Mouse (Mus musculus): ENCODE data around the gene Lrrc49. TPM values are rescaled to one million over a fixed set of nuclear protein-coding genes. Genes with fewer than 3 reads are reported as not detected.

Gene Lrrc49
- polyA plus RNA-seq, 1 experiment = 1.1 TPM

DNA sequence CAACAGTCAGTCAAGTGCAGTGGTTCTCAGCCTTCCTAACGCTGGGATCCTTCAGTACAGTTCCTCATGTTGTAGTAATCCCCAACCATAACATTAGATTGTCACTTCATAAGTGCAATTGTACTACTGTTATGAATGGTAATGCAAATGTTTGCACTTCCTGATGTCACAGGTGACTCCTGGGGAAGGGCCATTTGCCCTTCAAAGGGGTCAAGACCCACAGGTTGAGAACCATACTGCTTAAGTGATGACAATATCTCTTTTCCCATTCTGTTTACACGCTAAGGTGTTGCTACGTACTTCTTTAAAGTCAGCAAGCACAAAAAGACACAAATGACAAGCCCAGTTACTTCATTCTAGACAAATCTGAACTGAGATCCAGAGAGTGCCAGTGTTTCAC lies 22.4 kb downstream of the Lrrc49 start:
- Histone ChIP-seq H3K4me3 (ENCODE audit: control insufficient read depth, insufficient read depth, low read length) (no peak overlapping the region), H3K27me3 (ENCODE audit: control insufficient read depth, insufficient read depth, low read length) (no peaks in the 10 kb centered on the region), H3K4me1 (replicated peaks; ENCODE audit: control insufficient read depth, insufficient read depth, low read length) (no peaks in the 10 kb centered on the region), H3K36me3 (ENCODE audit: control insufficient read depth, insufficient read depth, low read length) (no peaks in the 10 kb centered on the region), H3K27ac (ENCODE audit: control insufficient read depth, insufficient read depth, low read length) (no peak overlapping the region)
- WGBS = 96% methylated on average over 3 of the region's 3 CpGs
- TF ChIP-seq CTCF (IDR thresholded peaks at IDR 0.05; ENCODE audit: borderline replicate concordance, control insufficient read depth, extremely low read depth, insufficient read depth, low read length, poor library complexity) (no peak), POLR2A (IDR thresholded peaks at IDR 0.05; ENCODE audit: control insufficient read depth, extremely low read depth, insufficient read depth, low read length, poor library complexity) (no peak)
- DNase-seq = no peak

DNA sequence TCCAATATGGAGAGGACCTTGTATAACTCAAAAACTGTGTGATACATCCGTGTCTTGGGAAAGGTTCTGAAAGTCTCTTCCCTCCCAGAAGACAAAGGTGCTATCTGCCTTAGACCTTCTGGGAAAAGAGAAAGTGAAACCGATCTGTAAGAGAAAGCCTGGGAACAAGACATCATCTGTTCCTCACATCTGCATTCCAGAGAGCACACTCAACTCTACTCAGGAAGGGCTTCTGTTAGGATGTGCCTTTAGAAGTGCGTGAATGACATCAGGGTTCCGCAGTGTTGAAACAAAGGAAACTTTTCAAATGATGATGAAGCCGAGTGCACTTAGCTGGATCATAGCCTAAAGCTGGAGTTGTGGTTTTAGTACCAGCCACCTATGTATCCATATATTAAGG lies 23.1 kb downstream of the Lrrc49 start:
- 92% methylated on average over 5 of the region's 5 CpGs for WGBS
- H3K36me3 ChIP-seq (ENCODE audit: control insufficient read depth, insufficient read depth, low read length) = no peaks in the 10 kb centered on the region
- no peak for TF ChIP-seq CTCF (IDR thresholded peaks at IDR 0.05; ENCODE audit: borderline replicate concordance, control insufficient read depth, extremely low read depth, insufficient read depth, low read length, poor library complexity)
- TF ChIP-seq POLR2A (IDR thresholded peaks at IDR 0.05; ENCODE audit: control insufficient read depth, extremely low read depth, insufficient read depth, low read length, poor library complexity) = no peak
- no peak overlapping the region for H3K4me3 ChIP-seq (ENCODE audit: control insufficient read depth, insufficient read depth, low read length)
- no peak overlapping the region for H3K27ac ChIP-seq (ENCODE audit: control insufficient read depth, insufficient read depth, low read length)
- no peaks in the 10 kb centered on the region for H3K4me1 ChIP-seq (replicated peaks; ENCODE audit: control insufficient read depth, insufficient read depth, low read length)
- DNase-seq = no peak
- H3K27me3 ChIP-seq (ENCODE audit: control insufficient read depth, insufficient read depth, low read length) = no peaks in the 10 kb centered on the region

DNA sequence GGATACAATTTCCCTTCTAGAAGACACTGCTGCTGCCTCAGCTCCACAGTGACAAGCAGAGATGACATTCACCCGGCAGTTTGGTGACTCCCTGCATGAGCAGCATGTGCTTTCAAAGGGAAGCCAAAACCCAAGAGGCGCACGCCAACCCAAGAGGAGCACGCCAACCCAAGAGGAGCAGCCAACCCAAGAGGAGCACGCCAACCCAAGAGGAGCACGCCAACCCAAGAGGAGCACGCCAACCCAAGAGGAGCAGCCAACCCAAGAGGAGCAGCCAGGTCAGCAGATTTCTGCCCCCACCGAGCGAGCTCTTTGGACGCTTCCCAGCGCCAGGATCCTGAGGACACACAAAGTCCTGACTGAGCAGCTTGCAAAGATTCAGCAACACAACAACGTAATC lies 23.6 kb downstream of the Lrrc49 start:
- WGBS = 97% methylated on average over 12 of the region's 12 CpGs
- H3K4me3 ChIP-seq (ENCODE audit: control insufficient read depth, insufficient read depth, low read length) = no peak overlapping the region
- DNase-seq = no peak

DNA sequence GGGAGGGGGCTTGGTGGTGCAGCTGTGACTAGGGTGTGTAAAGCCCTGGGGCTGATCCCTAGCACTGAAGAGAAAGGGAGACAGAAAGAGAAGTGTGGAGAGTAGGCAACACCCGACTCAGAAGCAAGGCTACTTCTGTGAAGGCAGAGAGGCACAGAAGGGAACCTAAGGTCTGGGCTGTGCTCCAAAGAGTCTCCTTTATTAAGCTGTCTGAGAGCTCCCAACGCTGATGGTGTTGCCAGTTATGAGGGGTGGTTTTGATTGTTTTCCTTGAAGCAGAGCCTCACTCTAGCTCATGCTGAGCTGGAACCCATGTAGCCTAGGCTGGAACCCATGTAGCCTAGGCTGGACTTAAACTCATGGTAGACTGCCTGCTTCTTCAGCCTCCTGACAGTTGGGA lies 25.0 kb downstream of the Lrrc49 start:
- H3K36me3 ChIP-seq (ENCODE audit: control insufficient read depth, insufficient read depth, low read length) = no peaks in the 10 kb centered on the region
- TF ChIP-seq POLR2A (IDR thresholded peaks at IDR 0.05; ENCODE audit: control insufficient read depth, extremely low read depth, insufficient read depth, low read length, poor library complexity) (no peak), CTCF (IDR thresholded peaks at IDR 0.05; ENCODE audit: borderline replicate concordance, control insufficient read depth, extremely low read depth, insufficient read depth, low read length, poor library complexity) (no peak)
- no peaks in the 10 kb centered on the region for H3K4me1 ChIP-seq (replicated peaks; ENCODE audit: control insufficient read depth, insufficient read depth, low read length)
- no peak overlapping the region for H3K4me3 ChIP-seq (ENCODE audit: control insufficient read depth, insufficient read depth, low read length)
- no peaks in the 10 kb centered on the region for H3K27me3 ChIP-seq (ENCODE audit: control insufficient read depth, insufficient read depth, low read length)
- H3K27ac ChIP-seq (ENCODE audit: control insufficient read depth, insufficient read depth, low read length) = no peak overlapping the region
- 79% methylated on average over 2 of the region's 2 CpGs for WGBS
- DNase-seq = no peak

More for the DNA sequence above, 23.6 kb downstream of the Lrrc49 start:
- no peaks in the 10 kb centered on the region for H3K36me3 ChIP-seq (ENCODE audit: control insufficient read depth, insufficient read depth, low read length)
- H3K27ac ChIP-seq (ENCODE audit: control insufficient read depth, insufficient read depth, low read length) = no peak overlapping the region
- H3K27me3 ChIP-seq (ENCODE audit: control insufficient read depth, insufficient read depth, low read length) = no peaks in the 10 kb centered on the region
- no peak for TF ChIP-seq POLR2A (IDR thresholded peaks at IDR 0.05; ENCODE audit: control insufficient read depth, extremely low read depth, insufficient read depth, low read length, poor library complexity)
- no peak for TF ChIP-seq CTCF (IDR thresholded peaks at IDR 0.05; ENCODE audit: borderline replicate concordance, control insufficient read depth, extremely low read depth, insufficient read depth, low read length, poor library complexity)
- H3K4me1 ChIP-seq (replicated peaks; ENCODE audit: control insufficient read depth, insufficient read depth, low read length) = no peaks in the 10 kb centered on the region

DNA sequence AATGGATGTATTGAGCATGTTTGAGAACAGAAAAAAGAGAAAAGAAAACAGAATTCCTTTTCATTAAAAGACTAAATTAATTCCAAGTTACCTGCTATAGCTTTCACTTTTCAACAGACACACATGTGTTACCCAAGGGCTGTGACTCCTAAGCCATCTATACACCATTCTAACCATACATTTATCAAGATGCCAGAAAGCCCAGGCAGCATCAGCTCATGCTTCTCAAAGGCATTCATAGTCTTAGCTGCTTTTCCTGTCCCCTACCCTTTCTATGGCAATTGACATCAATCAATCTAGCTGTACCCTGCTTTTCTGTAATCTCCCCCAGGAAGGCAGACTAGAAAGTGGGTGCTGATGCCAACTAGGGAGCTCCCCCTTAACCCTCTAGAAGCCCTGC lies 34.4 kb downstream of the Lrrc49 start:
- Histone ChIP-seq H3K27me3 (ENCODE audit: control insufficient read depth, insufficient read depth, low read length) (no peaks in the 10 kb centered on the region), H3K27ac (ENCODE audit: control insufficient read depth, insufficient read depth, low read length) (no peak overlapping the region), H3K36me3 (ENCODE audit: control insufficient read depth, insufficient read depth, low read length) (no peaks in the 10 kb centered on the region), H3K4me3 (ENCODE audit: control insufficient read depth, insufficient read depth, low read length) (no peak overlapping the region), H3K4me1 (replicated peaks; ENCODE audit: control insufficient read depth, insufficient read depth, low read length) (no peaks in the 10 kb centered on the region)
- DNase-seq = no peak
- TF ChIP-seq CTCF (IDR thresholded peaks at IDR 0.05; ENCODE audit: borderline replicate concordance, control insufficient read depth, extremely low read depth, insufficient read depth, low read length, poor library complexity) (no peak), POLR2A (IDR thresholded peaks at IDR 0.05; ENCODE audit: control insufficient read depth, extremely low read depth, insufficient read depth, low read length, poor library complexity) (no peak)

DNA sequence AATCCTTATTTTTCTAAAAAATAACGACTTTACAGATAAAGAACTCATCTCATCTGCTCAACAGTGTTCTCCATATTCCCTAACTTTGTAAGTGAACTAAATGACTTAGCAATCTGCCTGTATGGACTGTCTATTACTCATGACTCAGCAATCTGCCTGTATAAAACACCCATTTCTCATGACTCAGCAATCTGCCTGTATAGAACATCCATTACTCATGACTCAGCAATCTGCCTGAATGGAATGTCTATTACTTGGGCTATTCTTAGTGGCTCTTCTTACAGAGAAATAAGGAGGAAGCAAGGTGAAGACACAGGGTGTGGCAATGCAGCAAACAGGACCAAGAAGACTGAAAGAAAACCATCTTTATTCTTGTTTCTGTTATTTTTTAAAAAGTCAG lies 34.8 kb downstream of the Lrrc49 start:
- H3K36me3 ChIP-seq (ENCODE audit: control insufficient read depth, insufficient read depth, low read length) = no peaks in the 10 kb centered on the region
- WGBS = 88% methylated on average over 1 of the region's 1 CpGs

DNA sequence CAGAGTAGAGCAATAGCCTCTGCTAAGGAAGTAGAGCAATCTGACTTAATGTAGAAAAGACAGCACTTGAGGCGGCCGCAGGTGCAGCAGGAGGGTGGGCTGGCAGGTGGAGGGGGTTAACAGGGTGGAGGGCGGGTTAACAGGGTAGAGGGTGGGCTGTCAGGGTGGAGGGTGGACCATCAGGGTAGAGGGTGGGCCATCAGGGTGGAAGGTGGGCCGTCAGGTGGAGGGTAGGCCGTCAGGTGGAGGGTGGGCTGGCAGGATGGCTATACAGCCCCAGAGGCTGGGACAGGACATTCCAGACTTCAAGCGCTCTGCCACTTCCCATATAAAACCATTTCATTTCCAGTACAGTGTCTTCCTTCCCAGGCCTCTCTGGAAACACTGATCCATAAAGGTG lies 37.7 kb downstream of the Lrrc49 start:
- no peak overlapping the region for H3K4me3 ChIP-seq (ENCODE audit: control insufficient read depth, insufficient read depth, low read length)
- H3K4me1 ChIP-seq (replicated peaks; ENCODE audit: control insufficient read depth, insufficient read depth, low read length) = no peaks in the 10 kb centered on the region
- TF ChIP-seq CTCF (IDR thresholded peaks at IDR 0.05; ENCODE audit: borderline replicate concordance, control insufficient read depth, extremely low read depth, insufficient read depth, low read length, poor library complexity) (no peak), POLR2A (IDR thresholded peaks at IDR 0.05; ENCODE audit: control insufficient read depth, extremely low read depth, insufficient read depth, low read length, poor library complexity) (no peak)
- no peaks in the 10 kb centered on the region for H3K27me3 ChIP-seq (ENCODE audit: control insufficient read depth, insufficient read depth, low read length)
- no peak overlapping the region for H3K27ac ChIP-seq (ENCODE audit: control insufficient read depth, insufficient read depth, low read length)
- DNase-seq = no peak
- no peaks in the 10 kb centered on the region for H3K36me3 ChIP-seq (ENCODE audit: control insufficient read depth, insufficient read depth, low read length)
- 92% methylated on average over 6 of the region's 6 CpGs for WGBS

More for the DNA sequence above, 34.8 kb downstream of the Lrrc49 start:
- Histone ChIP-seq H3K27ac (ENCODE audit: control insufficient read depth, insufficient read depth, low read length) (no peak overlapping the region), H3K27me3 (ENCODE audit: control insufficient read depth, insufficient read depth, low read length) (no peaks in the 10 kb centered on the region), H3K4me3 (ENCODE audit: control insufficient read depth, insufficient read depth, low read length) (no peak overlapping the region), H3K4me1 (replicated peaks; ENCODE audit: control insufficient read depth, insufficient read depth, low read length) (no peaks in the 10 kb centered on the region)
- TF ChIP-seq CTCF (IDR thresholded peaks at IDR 0.05; ENCODE audit: borderline replicate concordance, control insufficient read depth, extremely low read depth, insufficient read depth, low read length, poor library complexity) = no peak
- no peak for TF ChIP-seq POLR2A (IDR thresholded peaks at IDR 0.05; ENCODE audit: control insufficient read depth, extremely low read depth, insufficient read depth, low read length, poor library complexity)
- no peak for DNase-seq

Data from thymus, adult 2 months (tissue).